Mouse (Mus musculus) stomach, postnatal 0 days (tissue): ENCODE data around the gene Mcts2. TPM values are rescaled to one million over a fixed set of nuclear protein-coding genes. Genes with fewer than 3 reads are reported as not detected.

Experiments
- ATAC-seq: fragments of 200-750 bp; cut with Nextera tagmentation; 2 replicates; pipeline ENCODE4 v1.8.0; 2017; ENCODE audit not compliant: low FRiP score, low TSS enrichment
- DNase-seq: peaks from one replicate; pipeline ENCODE4 v3.0.0-alpha.2; 2016; ENCODE audit warnings: low spot score
- H3K27ac ChIP-seq: fragments of 300-500 bp; sonication (generic); replicated peaks from 2 replicates; pipeline ENCODE4 v1.5.1; 2014; ENCODE audit warnings: mild to moderate bottlenecking, control low read depth
- H3K27me3 ChIP-seq: fragments of 300-500 bp; sonication (generic); 2 replicates; pipeline ENCODE4 v1.6.1; 2014; ENCODE audit warnings: low read length; ENCODE audit not compliant: control insufficient read depth, insufficient read depth
- H3K36me3 ChIP-seq: fragments of 300-500 bp; sonication (generic); 2 replicates; pipeline ENCODE4 v1.6.1; 2014; ENCODE audit warnings: low read length, mixed read lengths; ENCODE audit not compliant: control insufficient read depth, insufficient read depth
- H3K4me1 ChIP-seq: fragments of 300-500 bp; sonication (generic); replicated peaks from 2 replicates; pipeline ENCODE4 v1.6.1; 2014; ENCODE audit warnings: antibody characterized with exemption; ENCODE audit not compliant: control insufficient read depth, insufficient read depth
- H3K4me2 ChIP-seq: fragments of 300-500 bp; sonication (generic); replicated peaks from 2 replicates; pipeline ENCODE4 v1.6.1; 2014; ENCODE audit warnings: low read depth, mild to moderate bottlenecking, control low read depth, moderate library complexity
- H3K4me3 ChIP-seq: fragments of 300-500 bp; sonication (generic); 2 replicates; pipeline ENCODE4 v1.5.1; 2014; ENCODE audit warnings: low read depth, low read length, control low read depth
- H3K9ac ChIP-seq: fragments of 300-500 bp; sonication (generic); 2 replicates; pipeline ENCODE4 v1.6.1; 2014; ENCODE audit warnings: mild to moderate bottlenecking, low read length, control low read depth, mixed read lengths
- H3K9me3 ChIP-seq: fragments of 300-500 bp; sonication (generic); 2 replicates; pipeline ENCODE4 v1.6.1; 2016; ENCODE audit warnings: low read length; ENCODE audit not compliant: control insufficient read depth
- CTCF ChIP-seq: IDR thresholded peaks from 2 replicates; pipeline ENCODE4 v1.5.1; 2016; ENCODE audit warnings: antibody characterized with exemption, low read depth, mild to moderate bottlenecking, moderate library complexity
- EP300 ChIP-seq: optimal IDR thresholded peaks from 2 replicates; pipeline ENCODE3; 2016; ENCODE audit warnings: antibody characterized with exemption
- WGBS: fragments of 180-500 bp; shearing (Covaris S2); extraction: QIAGEN DNeasy Blood & Tissue Kit; methylation state at CpG from one replicate; pipeline ENCODE4 v1.1.7; 2014; 5-methylcytosine and 5-hydroxymethylcytosine counted together
- polyA plus RNA-seq: library from polyadenylated mRNA; unstranded; fragments of >200 nt; fragmentation: Nextera tagmentation; extraction: Ambion mirVana; gene quantifications from 2 replicates; pipeline ENCODE4 v1.2.1, GENCODE M21; 2015

The Mcts2 gene
- polyA plus RNA-seq, 1 experiment from 2014 or later = 23.4 TPM

GRCm38 (mm10) chr2:152691564-152692217 is 4.9 kb downstream of the Mcts2 start:
- no peaks in the 10 kb centered on the region for H3K27me3 ChIP-seq
- peak; percentile 73 for TF ChIP-seq CTCF
- no peak for TF ChIP-seq EP300
- no peak overlapping the region for H3K4me2 ChIP-seq
- no peak overlapping the region for H3K4me3 ChIP-seq
- H3K9me3 ChIP-seq = no peaks in the 10 kb centered on the region
- ATAC-seq (no peak), DNase-seq (no peak)
- peaks cover 9% of the 10 kb centered on the region for H3K36me3 ChIP-seq
- WGBS = 65% methylated on average over 7 of the region's 7 CpGs
- no peak overlapping the region for H3K27ac ChIP-seq
- H3K4me1 ChIP-seq = no peaks in the 10 kb centered on the region
- no peak overlapping the region for H3K9ac ChIP-seq

- no peaks in the 10 kb centered on the region for H3K4me1 ChIP-seq
- DNase-seq (peak; percentile 75), ATAC-seq (peak; percentile 21; the same call in 1 of the 2 replicates)
- H3K4me3 ChIP-seq = no peak overlapping the region
- 0 out of 2 replicates have a peak overlapping the region, but pooled peaks have one; percentile 35 for H3K9ac ChIP-seq
- H3K27me3 ChIP-seq = no peaks in the 10 kb centered on the region
- peak; percentile 42 for TF ChIP-seq EP300
- TF ChIP-seq CTCF = peak; percentile 92
- WGBS = 12% methylated on average over 9 of the region's 9 CpGs
- peak overlapping the region; percentile 38; the same call in 1 of the 2 replicates for H3K4me2 ChIP-seq
- H3K9me3 ChIP-seq = no peaks in the 10 kb centered on the region
- peaks cover 11% of the 10 kb centered on the region for H3K36me3 ChIP-seq
- H3K27ac ChIP-seq = 0 out of 2 replicates have a peak overlapping the region, but pooled peaks have one; percentile 30
Measured at GRCm38 (mm10) chr2:152693233-152693632, 6.4 kb downstream of the Mcts2 start.

GRCm38 (mm10) chr2:152693735-152694134 is 6.9 kb downstream of the Mcts2 start:
- H3K9ac ChIP-seq = peak overlapping the region; percentile 35; the same call in 1 of the 2 replicates
- peaks cover 11% of the 10 kb centered on the region for H3K36me3 ChIP-seq
- no peaks in the 10 kb centered on the region for H3K9me3 ChIP-seq
- no peaks in the 10 kb centered on the region for H3K27me3 ChIP-seq
- DNase-seq (no peak), ATAC-seq (no peak)
- WGBS = 80% methylated on average over 13 of the region's 13 CpGs
- no peaks in the 10 kb centered on the region for H3K4me1 ChIP-seq
- 0 out of 2 replicates have a peak overlapping the region, but pooled peaks have one; percentile 30 for H3K27ac ChIP-seq
- H3K4me3 ChIP-seq = no peak overlapping the region
- TF ChIP-seq EP300 (no peak), CTCF (no peak)
- H3K4me2 ChIP-seq = peak overlapping the region; percentile 38; the same call in 1 of the 2 replicates

- H3K9me3 ChIP-seq = no peaks in the 10 kb centered on the region
- H3K4me1 ChIP-seq = no peaks in the 10 kb centered on the region
- DNase-seq (no peak), ATAC-seq (no peak)
- no peak overlapping the region for H3K4me2 ChIP-seq
- 0 out of 2 replicates have a peak overlapping the region, but pooled peaks have one; percentile 4 for H3K9ac ChIP-seq
- TF ChIP-seq CTCF (no peak), EP300 (no peak)
- H3K27me3 ChIP-seq = no peaks in the 10 kb centered on the region
- H3K36me3 ChIP-seq = peaks cover 13% of the 10 kb centered on the region
- H3K4me3 ChIP-seq = no peak overlapping the region
- no peak overlapping the region for H3K27ac ChIP-seq
- 53% methylated on average over 7 of the region's 7 CpGs for WGBS
Measured at GRCm38 (mm10) chr2:152694708-152695107, 7.9 kb downstream of the Mcts2 start.

- Histone ChIP-seq H3K9me3 (no peaks in the 10 kb centered on the region), H3K36me3 (peaks cover 11% of the 10 kb centered on the region), H3K27ac (no peak overlapping the region; the same call in 1 of the 2 replicates)
Measured at GRCm38 (mm10) chr2:152696016-152696415, 9.2 kb downstream of the Mcts2 start.

GRCm38 (mm10) chr2:152696476-152697164 is 9.8 kb downstream of the Mcts2 start:
- Histone ChIP-seq H3K9me3 (no peaks in the 10 kb centered on the region), H3K9ac (peak overlapping the region; percentile 69), H3K4me3 (no peak overlapping the region), H3K36me3 (peaks cover 15% of the 10 kb centered on the region), H3K27me3 (no peaks in the 10 kb centered on the region), H3K27ac (peak overlapping the region; percentile 82), H3K4me2 (no peak overlapping the region), H3K4me1 (no peaks in the 10 kb centered on the region)
- TF ChIP-seq CTCF (peak; percentile 99), EP300 (no peak)
- ATAC-seq (peak; percentile 72), DNase-seq (peak; percentile 92)
- 36% methylated on average over 20 of the region's 20 CpGs for WGBS

More at GRCm38 (mm10) chr2:152696016-152696415, 9.2 kb downstream of the Mcts2 start:
- no peak for DNase-seq
- no peak overlapping the region for H3K4me3 ChIP-seq
- ATAC-seq = no peak
- 75% methylated on average over 10 of the region's 10 CpGs for WGBS
- H3K9ac ChIP-seq = peak overlapping the region; percentile 69
- TF ChIP-seq EP300 = no peak
- no peaks in the 10 kb centered on the region for H3K27me3 ChIP-seq
- H3K4me1 ChIP-seq = no peaks in the 10 kb centered on the region
- no peak overlapping the region for H3K4me2 ChIP-seq
